Mouse (Mus musculus) lung, embryonic 14.5 days (tissue): Measurements from ENCODE around the gene Fgfr2. TPM values are rescaled to one million over a fixed set of nuclear protein-coding genes. Genes with fewer than 3 reads are reported as not detected.
A peak's percentile ranks its signal among the peaks of the same experiment; 100 is the strongest.

Experiments
- ATAC-seq: fragments of 200-750 bp; cut with Nextera tagmentation; 2 replicates; pipeline ENCODE4 v1.8.0; 2017; ENCODE audit warnings: mild to moderate bottlenecking, moderate TSS enrichment, moderate library complexity; ENCODE audit not compliant: insufficient read depth
- DNase-seq: peaks from one replicate; pipeline ENCODE4 v3.0.0-alpha.2; 2015
- H3K27ac ChIP-seq: fragments of 300-500 bp; sonication (generic); 2 replicates; pipeline ENCODE4 v1.5.1; 2014; ENCODE audit warnings: low read depth, mild to moderate bottlenecking, moderate library complexity
- H3K27me3 ChIP-seq: fragments of 300-500 bp; sonication (generic); 2 replicates; pipeline ENCODE4 v1.6.1; 2014; ENCODE audit warnings: low read length, control low read depth; ENCODE audit not compliant: insufficient read depth
- H3K36me3 ChIP-seq: fragments of 300-500 bp; sonication (generic); 2 replicates; pipeline ENCODE4 v1.6.1; 2014; ENCODE audit warnings: control low read depth; ENCODE audit not compliant: insufficient read depth
- H3K4me1 ChIP-seq: fragments of 300-500 bp; sonication (generic); 2 replicates; pipeline ENCODE4 v1.6.1; 2014; ENCODE audit warnings: antibody characterized with exemption, control low read depth; ENCODE audit not compliant: insufficient read depth
- H3K4me2 ChIP-seq: fragments of 300-500 bp; sonication (generic); 2 replicates; pipeline ENCODE4 v1.6.1; 2014; ENCODE audit warnings: mild to moderate bottlenecking
- H3K4me3 ChIP-seq: fragments of 300-500 bp; sonication (generic); 2 replicates; pipeline ENCODE4 v1.5.1; 2014; ENCODE audit warnings: low read depth, low read length
- H3K9ac ChIP-seq: fragments of 300-500 bp; sonication (generic); 2 replicates; pipeline ENCODE4 v1.6.1; 2014
- H3K9me3 ChIP-seq: fragments of 300-500 bp; sonication (generic); 2 replicates; pipeline ENCODE4 v1.6.1; 2016; ENCODE audit warnings: low read depth, low read length, control low read depth
- CTCF ChIP-seq: IDR thresholded peaks from 2 replicates; pipeline ENCODE4 v1.5.1; 2016; ENCODE audit warnings: antibody characterized with exemption, low read depth
- WGBS: fragments of 180-500 bp; shearing (Covaris S2); extraction: QIAGEN DNeasy Blood & Tissue Kit; methylation state at CpG from one replicate; pipeline ENCODE4 v1.1.7; 2014; 5-methylcytosine and 5-hydroxymethylcytosine counted together
- polyA plus RNA-seq: library from polyadenylated mRNA; unstranded; fragments of >200 nt; fragmentation: Nextera tagmentation; extraction: Ambion mirVana; gene quantifications from 2 replicates; pipeline ENCODE4 v1.2.1, GENCODE M21; 2014

Fgfr2 gene
- polyA plus RNA-seq, 1 experiment from 2014 or later = 179 TPM

DNA sequence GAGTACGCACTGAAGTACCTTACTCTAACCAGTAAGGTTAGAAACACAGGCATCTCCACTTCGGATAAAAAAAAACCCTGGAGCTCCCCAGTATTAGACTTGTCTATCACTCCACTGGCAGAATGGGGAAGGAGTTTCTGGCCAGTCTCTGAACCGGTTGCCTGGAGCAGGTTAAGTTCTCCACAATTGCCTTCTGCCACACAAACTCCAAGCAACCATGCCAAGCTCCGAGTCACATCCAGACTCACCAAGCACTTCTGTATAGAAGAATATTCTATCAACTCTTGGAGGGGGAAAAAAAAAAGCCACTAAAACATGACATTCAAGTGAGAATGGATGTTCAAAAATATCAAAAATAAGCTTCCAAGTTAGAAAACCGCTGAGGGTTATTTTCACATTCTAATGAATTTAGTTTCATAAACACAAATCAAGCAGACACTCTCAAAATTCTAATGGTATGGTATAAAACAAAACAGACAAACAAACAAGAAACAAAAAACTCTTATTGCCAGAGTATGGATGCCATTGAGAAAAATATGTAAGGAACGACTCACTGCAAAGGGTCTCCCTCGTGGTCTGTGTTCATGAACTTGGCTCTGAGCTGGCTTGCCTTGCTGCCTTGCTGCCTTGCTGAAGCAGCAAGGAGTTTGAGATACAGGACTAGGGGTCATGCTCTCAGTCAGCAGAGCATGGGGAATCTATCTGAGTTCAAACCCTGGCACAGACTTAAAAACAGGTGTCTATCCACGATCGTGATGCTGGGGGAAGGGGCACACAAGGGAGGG, 28.2 kb downstream of the Fgfr2 start:
- Histone ChIP-seq H3K9ac (no peak overlapping the region), H3K27ac (no peak overlapping the region), H3K36me3 (peaks cover 23% of the 10 kb centered on the region; the same call in 1 of the 2 replicates), H3K27me3 (no peaks in the 10 kb centered on the region), H3K4me2 (no peak overlapping the region), H3K4me1 (peaks cover 9% of the 10 kb centered on the region; the same call in 1 of the 2 replicates), H3K4me3 (no peak overlapping the region), H3K9me3 (no peaks in the 10 kb centered on the region)
- 80% methylated on average over 9 of the region's 9 CpGs for WGBS
- no peak for TF ChIP-seq CTCF
- no peak for DNase-seq
- ATAC-seq = no peak

DNA sequence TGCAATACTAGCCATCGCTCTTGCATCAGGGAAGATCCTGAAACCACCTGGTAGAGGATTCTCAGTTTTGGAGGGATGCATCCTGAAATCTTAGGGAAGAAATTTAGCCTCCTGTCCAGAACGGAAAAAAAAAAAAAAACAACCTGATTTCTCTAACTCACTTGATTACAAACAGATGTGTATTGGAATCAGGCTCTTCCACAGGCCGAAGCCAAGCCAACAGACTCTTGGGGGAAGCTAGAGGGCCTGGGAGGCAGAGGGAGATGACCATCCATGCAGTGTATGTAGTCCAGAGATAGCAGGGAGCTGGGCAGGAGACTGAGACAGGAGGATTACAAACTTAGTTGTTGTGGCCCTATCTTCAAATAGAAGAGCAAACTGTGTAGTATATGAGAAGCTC, 29.0 kb downstream of the Fgfr2 start:
- H3K4me2 ChIP-seq = no peak overlapping the region
- no peak for TF ChIP-seq CTCF
- H3K27me3 ChIP-seq = no peaks in the 10 kb centered on the region
- H3K4me1 ChIP-seq = peaks cover 9% of the 10 kb centered on the region; the same call in 1 of the 2 replicates
- DNase-seq (no peak), ATAC-seq (no peak)
- H3K36me3 ChIP-seq = peaks cover 23% of the 10 kb centered on the region; the same call in 1 of the 2 replicates
- no peaks in the 10 kb centered on the region for H3K9me3 ChIP-seq
- no peak overlapping the region for H3K4me3 ChIP-seq
- no peak overlapping the region for H3K9ac ChIP-seq
- H3K27ac ChIP-seq = no peak overlapping the region
- WGBS = 67% methylated on average over 3 of the region's 3 CpGs

DNA sequence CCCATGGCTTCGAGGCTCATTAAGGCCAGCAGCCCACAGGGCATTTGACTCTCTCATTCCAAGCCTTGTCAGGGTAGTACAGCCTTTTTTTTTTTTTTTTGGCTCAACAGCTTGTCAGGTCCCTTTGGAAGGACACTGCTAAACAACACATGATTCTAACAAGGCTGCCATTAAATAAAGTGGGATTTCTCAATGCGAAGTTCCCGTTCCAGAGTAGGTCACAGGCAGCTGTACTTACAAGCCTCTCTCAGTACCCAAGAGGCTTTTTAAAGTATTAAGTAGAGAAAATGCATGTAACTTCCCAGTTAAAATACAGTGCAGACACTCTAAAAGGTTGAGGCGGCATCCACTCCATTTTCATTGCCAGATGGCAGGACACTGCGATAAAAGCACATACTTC, 29.4 kb downstream of the Fgfr2 start:
- H3K4me1 ChIP-seq = peaks cover 9% of the 10 kb centered on the region; the same call in 1 of the 2 replicates
- TF ChIP-seq CTCF = no peak
- no peak for DNase-seq

DNA sequence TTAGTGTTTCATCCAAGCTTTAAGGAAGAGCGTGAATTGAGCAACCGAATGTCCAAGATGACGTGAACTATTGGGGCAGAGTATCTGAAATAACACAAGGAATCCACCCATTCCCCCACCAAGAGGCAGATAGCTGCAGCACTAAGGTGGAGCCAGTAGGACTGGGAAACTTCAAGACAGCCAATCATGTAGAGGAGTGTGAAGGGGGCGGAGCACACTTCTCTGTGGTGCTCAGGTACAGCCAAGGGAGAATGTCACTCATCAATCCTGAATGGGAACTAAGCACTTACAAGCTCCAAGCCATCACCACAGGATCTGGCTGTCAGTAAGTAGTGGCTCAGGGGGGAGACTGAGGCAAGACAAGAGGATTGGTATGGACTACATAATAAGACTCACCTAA, 32.5 kb downstream of the Fgfr2 start:
- no peak overlapping the region for H3K4me2 ChIP-seq
- DNase-seq (no peak), ATAC-seq (no peak)
- peaks cover 16% of the 10 kb centered on the region for H3K4me1 ChIP-seq
- no peak for TF ChIP-seq CTCF
- no peak overlapping the region for H3K27ac ChIP-seq
- 85% methylated on average over 4 of the region's 4 CpGs for WGBS
- no peaks in the 10 kb centered on the region for H3K9me3 ChIP-seq
- H3K9ac ChIP-seq = no peak overlapping the region
- H3K4me3 ChIP-seq = no peak overlapping the region
- peaks cover 15% of the 10 kb centered on the region; the same call in 1 of the 2 replicates for H3K36me3 ChIP-seq
- H3K27me3 ChIP-seq = no peaks in the 10 kb centered on the region

More for the DNA sequence above, 29.4 kb downstream of the Fgfr2 start:
- no peak for ATAC-seq
- Histone ChIP-seq H3K9ac (no peak overlapping the region), H3K9me3 (no peaks in the 10 kb centered on the region), H3K36me3 (peaks cover 23% of the 10 kb centered on the region; the same call in 1 of the 2 replicates), H3K4me3 (no peak overlapping the region), H3K27me3 (no peaks in the 10 kb centered on the region), H3K4me2 (no peak overlapping the region), H3K27ac (no peak overlapping the region)
- WGBS = 87% methylated on average over 5 of the region's 5 CpGs

DNA sequence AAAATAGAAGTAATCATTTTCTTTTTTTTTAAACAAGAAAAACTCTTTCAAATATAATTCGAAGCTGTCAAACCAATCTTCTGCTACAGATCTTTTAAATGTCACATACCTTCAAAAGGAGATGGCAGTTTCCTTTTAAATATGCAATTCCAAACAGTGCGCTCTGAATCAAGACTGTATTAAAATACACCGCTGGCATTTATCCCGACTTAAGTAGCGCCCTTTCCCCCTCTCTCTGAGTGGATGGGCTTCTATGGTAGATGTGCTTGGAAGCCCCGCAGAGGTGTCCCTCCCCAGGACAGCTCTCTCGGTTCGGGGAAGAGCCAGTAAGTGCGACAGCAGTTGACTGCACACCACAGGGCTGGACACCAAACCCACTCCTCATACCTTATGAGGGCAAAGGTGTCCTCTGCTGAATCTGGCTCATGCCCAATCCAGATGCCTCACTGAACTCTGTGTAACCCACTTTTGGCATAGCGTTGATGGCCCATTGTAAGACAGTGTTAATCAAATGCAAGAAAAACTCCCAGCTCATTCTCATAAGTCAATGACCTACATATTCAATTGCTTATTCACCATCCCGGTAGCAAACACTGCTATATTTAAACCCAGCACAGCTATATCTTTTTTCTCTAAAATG, 33.4 kb downstream of the Fgfr2 start:
- H3K36me3 ChIP-seq = peaks cover 15% of the 10 kb centered on the region; the same call in 1 of the 2 replicates
- ATAC-seq (no peak), DNase-seq (peak; percentile 43)
- no peaks in the 10 kb centered on the region for H3K27me3 ChIP-seq
- H3K4me2 ChIP-seq = no peak overlapping the region
- H3K4me1 ChIP-seq = peaks cover 16% of the 10 kb centered on the region
- no peak overlapping the region for H3K9ac ChIP-seq
- H3K9me3 ChIP-seq = no peaks in the 10 kb centered on the region
- WGBS = 71% methylated on average over 11 of the region's 11 CpGs
- no peak overlapping the region for H3K4me3 ChIP-seq
- TF ChIP-seq CTCF = no peak
- peak overlapping the region; percentile 54; the same call in 1 of the 2 replicates for H3K27ac ChIP-seq

DNA sequence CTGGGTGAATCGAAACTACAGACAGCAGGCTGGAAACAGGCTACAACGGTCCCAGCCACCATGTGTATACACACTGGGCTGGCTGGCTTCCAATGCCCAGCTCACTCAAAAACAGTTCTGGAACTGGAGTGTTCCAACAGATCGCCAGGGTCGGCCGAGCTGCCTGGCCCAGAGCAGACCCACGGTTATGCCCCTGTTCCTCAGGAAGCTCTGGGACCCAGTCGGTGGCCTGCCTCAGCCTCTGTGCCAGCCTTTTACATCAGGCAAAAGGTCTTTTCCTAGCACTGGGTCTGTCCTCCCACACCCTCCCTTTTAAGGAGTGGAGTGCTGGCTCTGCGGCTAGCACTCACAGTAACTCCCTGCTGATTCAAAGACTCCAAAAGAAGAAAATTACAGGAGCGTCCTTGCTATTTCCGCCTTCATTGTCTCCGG, 34.3 kb downstream of the Fgfr2 start:
- Histone ChIP-seq H3K4me2 (peak overlapping the region; percentile 40), H3K9ac (no peak overlapping the region), H3K4me1 (peaks cover 16% of the 10 kb centered on the region), H3K27ac (peak overlapping the region; percentile 78), H3K36me3 (peaks cover 15% of the 10 kb centered on the region; the same call in 1 of the 2 replicates), H3K4me3 (no peak overlapping the region), H3K27me3 (no peaks in the 10 kb centered on the region), H3K9me3 (no peaks in the 10 kb centered on the region)
- DNase-seq (peak; percentile 93), ATAC-seq (peak; percentile 84)
- WGBS = 29% methylated on average over 11 of the region's 11 CpGs
- no peak for TF ChIP-seq CTCF

DNA sequence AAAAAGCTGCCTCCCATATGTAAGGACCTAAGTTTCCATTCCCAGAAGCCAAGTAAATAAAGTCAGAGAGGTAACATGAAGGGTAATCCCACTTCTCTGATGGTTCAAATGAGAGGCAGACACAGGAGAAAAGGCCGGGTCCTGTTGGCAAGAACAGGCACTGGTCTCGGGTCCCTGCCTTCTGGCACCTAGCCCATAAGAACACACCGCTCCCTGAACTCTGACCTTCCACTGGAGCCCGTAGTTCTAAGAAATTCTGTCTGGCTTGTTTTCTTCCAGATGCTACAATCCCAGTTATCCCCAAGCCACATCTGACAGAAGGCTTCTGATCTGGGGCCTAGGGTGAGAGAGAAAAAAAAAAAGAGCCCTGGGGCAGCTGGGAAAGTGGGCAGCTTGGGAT, 34.7 kb downstream of the Fgfr2 start:
- H3K9me3 ChIP-seq = no peaks in the 10 kb centered on the region
- WGBS = 42% methylated on average over 4 of the region's 4 CpGs
- H3K9ac ChIP-seq = no peak overlapping the region
- H3K4me3 ChIP-seq = no peak overlapping the region
- H3K4me1 ChIP-seq = peaks cover 16% of the 10 kb centered on the region
- TF ChIP-seq CTCF = no peak
- H3K4me2 ChIP-seq = peak overlapping the region; percentile 40
- ATAC-seq = no peak
- no peak for DNase-seq
- peak overlapping the region; percentile 78; the same call in 1 of the 2 replicates for H3K27ac ChIP-seq
- H3K36me3 ChIP-seq = peaks cover 15% of the 10 kb centered on the region; the same call in 1 of the 2 replicates
- H3K27me3 ChIP-seq = no peaks in the 10 kb centered on the region
